ENCODE assay signal across 9 mouse cellular contexts in genomic region chr11:88693002-88693769, GRCm38 (mm10). TPM values are rescaled to one million over a fixed set of nuclear protein-coding genes. Genes with fewer than 3 reads are reported as not detected.
A peak's percentile ranks its signal among the peaks of the same experiment; 100 is the strongest.
DNase-seq lines count a peak whose midpoint lies in the region; ATAC-seq and TF ChIP-seq lines count a peak whose summit lies in the region.
"Had no signal": no experiment of that assay in that cellular context is flagged by ENCODE, and none has a peak within 500 bp of the region (broad histone marks: within the 10 kb centered on the region; RNA-seq: fewer than 3 reads in every experiment).

No protein-coding gene starts in this region.

- H3K4me3 ChIP-seq in ES-Bruce4 (ENCODE audit: low read depth, low read length), result 0 out of 2 replicates have a peak overlapping the region, but pooled peaks have one; percentile 7
- no peak overlapping the region for H3K4me3 ChIP-seq in forebrain, postnatal 0 days (ENCODE audit: low read depth, low read length)
- H3K4me3 ChIP-seq in limb, embryonic 14.5 days (replicated peaks; ENCODE audit: low read length), result no peak overlapping the region

- ATAC-seq in forebrain, postnatal 0 days, result no peak
- no peak for ATAC-seq in limb, embryonic 14.5 days (ENCODE audit: low FRiP score, low read depth)

- H3K27me3 ChIP-seq in ES-Bruce4 (ENCODE audit: control insufficient read depth, insufficient read depth, low read length, poor library complexity, severe bottlenecking), result no peaks in the 10 kb centered on the region
- no peaks in the 10 kb centered on the region for H3K27me3 ChIP-seq in forebrain, postnatal 0 days (ENCODE audit: insufficient read depth, low read length)
- no peaks in the 10 kb centered on the region for H3K27me3 ChIP-seq in limb, embryonic 14.5 days (ENCODE audit: control insufficient read depth, insufficient read depth, low read length)

- peak overlapping the region; percentile 45 for H3K9ac ChIP-seq in ES-Bruce4 (ENCODE audit: low read depth, poor library complexity, severe bottlenecking)
- H3K9ac ChIP-seq in forebrain, postnatal 0 days, result no peak overlapping the region
- H3K9ac ChIP-seq in limb, embryonic 14.5 days (ENCODE audit: low read depth, low read length, severe bottlenecking), result 0 out of 2 replicates have a peak overlapping the region, but pooled peaks have one; percentile 40

- 35% methylated on average over 13 of the region's 13 CpGs for WGBS in forebrain, postnatal 0 days
- WGBS in limb, embryonic 14.5 days, result 31% methylated on average over 13 of the region's 13 CpGs

- H3K4me1 ChIP-seq in ES-Bruce4 (ENCODE audit: control insufficient read depth, insufficient read depth, low read length), result peaks cover 25% of the 10 kb centered on the region
- H3K4me1 ChIP-seq in forebrain, postnatal 0 days (ENCODE audit: insufficient read depth), result no peaks in the 10 kb centered on the region; the same call in 1 of the 2 replicates
- H3K4me1 ChIP-seq in limb, embryonic 14.5 days (ENCODE audit: control insufficient read depth, insufficient read depth, low read length), result peaks cover 52% of the 10 kb centered on the region

- H3K36me3 ChIP-seq in ES-Bruce4 (ENCODE audit: control insufficient read depth, insufficient read depth, low read length, poor library complexity, severe bottlenecking), result no peaks in the 10 kb centered on the region
- H3K36me3 ChIP-seq in forebrain, postnatal 0 days (ENCODE audit: insufficient read depth), result no peaks in the 10 kb centered on the region
- peaks cover 10% of the 10 kb centered on the region for H3K36me3 ChIP-seq in limb, embryonic 14.5 days (ENCODE audit: control insufficient read depth, insufficient read depth, low read length)

- no peak overlapping the region; the same call in 1 of the 2 replicates for H3K4me2 ChIP-seq in forebrain, postnatal 0 days (ENCODE audit: low read depth)
- H3K4me2 ChIP-seq in limb, embryonic 14.5 days (replicated peaks; ENCODE audit: low read depth, low read length, severe bottlenecking), result peak overlapping the region; percentile 21; the same call in 1 of the 2 replicates

- TF ChIP-seq CTCF in ES-Bruce4 (IDR thresholded peaks at IDR 0.05; ENCODE audit: low read depth, low read length), result no peak
- no peak for TF ChIP-seq CTCF in forebrain, postnatal 0 days (IDR thresholded peaks at IDR 0.05; ENCODE audit: low read depth)

- peak overlapping the region; percentile 92 for H3K27ac ChIP-seq in ES-Bruce4 (ENCODE audit: insufficient read depth, low read length)
- H3K27ac ChIP-seq in forebrain, postnatal 0 days (ENCODE audit: low read depth, low read length), result peak overlapping the region; percentile 3; the same call in 1 of the 2 replicates
- H3K27ac ChIP-seq in limb, embryonic 14.5 days (replicated peaks; ENCODE audit: low read depth, low read length), result peak overlapping the region; percentile 9; the same call in 1 of the 2 replicates

- no peak for TF ChIP-seq POLR2A in ES-Bruce4 (IDR thresholded peaks at IDR 0.05; ENCODE audit: insufficient read depth, low read length)
- no peak for TF ChIP-seq POLR2A in limb, embryonic 14.5 days (IDR thresholded peaks at IDR 0.05; ENCODE audit: borderline replicate concordance, extremely low read depth, insufficient read depth, insufficient read length)

- 0 out of 2 replicates have a peak, but pooled peaks have one; percentile 16 for TF ChIP-seq EP300 in ES-Bruce4 (IDR thresholded peaks at IDR 0.05; ENCODE audit: insufficient read depth, low read depth, low read length)

- peak; percentile 69 for DNase-seq in embryo, embryonic 10 days (ENCODE audit: low spot score)
- DNase-seq in embryo, embryonic 9.5 days (ENCODE audit: extremely low spot score), result no peak
- DNase-seq in forebrain, postnatal 0 days, result no peak
- DNase-seq in limb, embryonic 14.5 days (ENCODE audit: low spot score), result no peak
- DNase-seq in spleen, postnatal 10 days (ENCODE audit: low spot score in 2 of 2), result no peak
- DNase-seq in retina, postnatal 1 day, result no peak
- DNase-seq in right cerebral cortex, postnatal 10 days (ENCODE audit: low spot score in 2 of 2), result no peak
- DNase-seq: cerebellum, adult 11 months had no signal

- H3K9me3 ChIP-seq in ES-Bruce4 (replicated peaks; ENCODE audit: control insufficient read depth, insufficient read depth, low read length, poor library complexity, severe bottlenecking), result no peaks in the 10 kb centered on the region
- no peaks in the 10 kb centered on the region for H3K9me3 ChIP-seq in forebrain, postnatal 0 days (ENCODE audit: low read length)
- no peaks in the 10 kb centered on the region for H3K9me3 ChIP-seq in limb, embryonic 14.5 days (ENCODE audit: control insufficient read depth, low read length)

RNA-seq across cellular contexts. Expression of gene Msi2, which starts 25.1 kb away (rescaled TPM):
- polyA plus RNA-seq in ES-Bruce4 (2011; ENCODE audit: insufficient read depth, insufficient read length, low read depth, missing spikeins), result 110 and 111 TPM in 2 replicates
- 81.4 and 107 TPM in 2 replicates for total RNA-seq in forebrain, postnatal 0 days (2014; rRNA removed)
- polyA plus RNA-seq in forebrain, postnatal 0 days (2015; fragmentation: Nextera tagmentation; extraction: Ambion mirVana), result 9.8 and 18.5 TPM in 2 replicates
- 36.5 and 45.3 TPM in 2 replicates for polyA plus RNA-seq in limb, embryonic 14.5 days (2012; rRNA removed)
- polyA plus RNA-seq in limb, embryonic 14.5 days (2014; fragmentation: Nextera tagmentation; extraction: Ambion mirVana), result 13.9 and 14.8 TPM in 2 replicates

Comparison
In these comparisons a context has a peak if more than half of its experiments do, and no peak if none do; other contexts are left out.
1. H3K27ac ChIP-seq: peak in every context shown above with its lines; median percentile 92 in ES-Bruce4; 9 in limb, embryonic 14.5 days; 3 in forebrain, postnatal 0 days.